Mouse (Mus musculus) heart, adult 8-10 months (tissue): ENCODE results near the gene Ccnb3. TPM values are rescaled to one million over a fixed set of nuclear protein-coding genes. Genes with fewer than 3 reads are reported as not detected.
"Not testable (repeated sequence)": the region's sequence is repeated elsewhere in the genome, so short reads cannot be mapped to it uniquely, and the experiment has no call there.

Source experiments
- DNase-seq: peaks from one replicate; pipeline ENCODE4 v3.0.0; 2022; ENCODE audit warnings: low spot score
- total RNA-seq, 4 experiments: library from RNA; stranded (reverse); gene quantifications; 2 replicates each; pipeline ENCODE4 v1.2.4; 2022

Ccnb3 gene
- not detected for total RNA-seq

DNA sequence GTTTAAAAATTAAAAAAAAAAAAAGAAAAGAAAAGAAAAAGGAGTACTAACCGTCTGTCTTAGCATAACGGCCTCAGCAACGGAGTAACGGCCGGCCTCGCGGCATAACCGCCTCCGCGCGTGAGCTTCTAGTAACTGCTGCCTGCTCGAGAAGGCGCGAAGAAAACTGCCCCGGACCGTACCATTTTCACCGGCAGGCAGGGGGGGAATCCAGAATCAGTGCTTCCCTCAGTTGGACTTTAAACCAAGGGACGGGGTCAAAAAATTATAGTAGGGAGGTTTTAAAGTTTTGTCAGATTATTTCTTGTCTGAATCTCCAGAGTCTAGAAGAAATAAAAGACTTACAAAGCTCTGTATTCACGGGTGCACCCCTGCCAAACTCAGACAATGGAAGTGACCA lies at the start of gene Ccnb3:
Ccnb3 (minus strand) TSS at position 101 of the 400 bp plus-strand sequence.
- no peak for DNase-seq

GRCm38 (mm10) chrX:7090323-7090722 lies 48.9 kb upstream of the Ccnb3 start:
- DNase-seq, result no peak

GRCm38 (mm10) chrX:7085878-7086277 lies 44.5 kb upstream of the Ccnb3 start:
- no peak for DNase-seq

DNA sequence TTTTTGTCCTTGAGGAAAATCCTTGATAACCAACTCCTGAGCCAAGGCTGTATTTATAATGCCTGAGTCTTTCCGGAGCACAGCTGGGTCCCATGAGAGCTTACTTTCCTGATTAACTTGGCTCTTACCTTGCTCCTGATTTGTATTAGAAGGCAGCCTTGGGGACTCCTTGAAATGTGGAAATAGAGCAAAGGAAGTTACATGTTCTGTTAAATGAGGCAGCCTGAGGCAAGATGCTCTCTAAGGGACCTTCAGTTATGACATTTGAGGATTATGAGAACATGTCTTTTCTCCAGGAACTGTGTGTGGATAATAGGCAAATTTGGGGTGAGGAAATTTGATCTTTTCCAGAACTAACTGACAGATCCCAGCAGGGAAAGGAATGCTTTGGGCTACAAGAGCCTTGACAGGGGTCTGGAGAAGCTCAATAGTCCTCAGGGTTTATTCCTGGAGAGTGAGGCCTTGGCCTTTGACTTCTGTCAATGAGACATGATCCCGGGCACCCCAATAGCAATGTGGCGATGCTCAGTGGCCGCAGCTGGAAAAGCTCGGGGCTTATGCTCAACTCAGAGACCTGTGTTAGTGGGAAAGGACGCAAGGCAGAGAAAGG lies 38.5 kb upstream of the Ccnb3 start:
- no peak for DNase-seq

DNA sequence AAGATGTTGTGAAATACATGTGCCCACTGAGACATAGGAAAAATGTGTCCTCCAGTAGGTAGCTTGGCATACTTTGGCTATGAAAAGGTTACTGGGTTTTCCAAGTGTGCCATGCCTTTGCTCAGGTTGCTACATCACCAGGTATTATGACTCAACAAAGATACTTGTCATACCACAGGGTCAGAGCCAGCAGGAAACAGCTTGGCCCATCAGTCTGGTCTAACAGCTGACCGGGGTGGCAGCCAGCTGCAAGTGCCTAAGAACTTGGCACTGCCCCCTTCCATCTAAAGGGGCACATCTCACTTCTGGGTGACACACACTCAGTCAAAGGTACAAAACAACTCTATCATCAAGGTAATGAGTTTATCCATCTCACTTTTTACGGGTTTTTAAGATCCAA lies 26.6 kb upstream of the Ccnb3 start:
- DNase-seq, result no peak

- no peak for DNase-seq
Observed at GRCm38 (mm10) chrX:7067219-7067618, 25.8 kb upstream of the Ccnb3 start, which contains the start of gene Akap4. Gene Akap4 (plus strand): TSS chrX:7067519.

DNA sequence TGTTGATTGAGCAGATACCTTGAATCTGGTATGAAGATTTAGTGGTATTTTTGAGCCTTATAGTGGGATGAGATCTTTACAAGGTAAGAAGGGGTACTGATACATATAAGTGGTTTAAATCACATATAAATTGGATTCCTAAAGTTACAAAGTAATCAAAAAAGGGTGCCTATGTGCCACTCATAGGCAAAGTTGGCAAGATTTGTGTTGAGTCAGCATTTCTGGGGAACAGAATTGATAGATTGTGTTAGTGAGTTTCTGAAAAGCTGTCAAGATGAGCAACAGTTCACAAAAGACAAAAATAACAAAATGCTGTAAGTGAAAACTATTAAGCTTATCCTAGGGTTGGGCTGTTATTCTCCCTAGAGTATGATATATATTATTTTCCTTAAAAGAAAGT lies 22.7 kb upstream of the Ccnb3 start:
- DNase-seq, result no peak

DNA sequence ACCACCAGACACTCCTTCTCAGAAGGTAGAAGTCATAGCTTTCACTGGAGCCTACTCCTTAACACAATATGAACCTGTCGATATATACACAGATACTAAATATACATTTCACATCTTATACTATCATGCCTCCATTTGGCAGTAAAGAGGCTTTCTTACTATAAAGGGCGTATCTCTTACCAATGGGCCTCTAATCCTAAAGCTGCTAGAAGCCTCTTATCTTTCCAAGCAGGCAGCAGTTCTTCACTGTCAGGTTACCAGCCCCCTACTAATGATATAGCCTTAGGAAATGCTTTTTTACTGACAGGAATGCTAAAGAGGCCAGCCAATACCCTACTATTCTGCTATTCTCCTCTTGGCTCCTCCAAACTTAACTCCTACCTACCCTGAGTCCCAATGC lies 16.2 kb upstream of the Ccnb3 start:
- no peak for DNase-seq

DNA sequence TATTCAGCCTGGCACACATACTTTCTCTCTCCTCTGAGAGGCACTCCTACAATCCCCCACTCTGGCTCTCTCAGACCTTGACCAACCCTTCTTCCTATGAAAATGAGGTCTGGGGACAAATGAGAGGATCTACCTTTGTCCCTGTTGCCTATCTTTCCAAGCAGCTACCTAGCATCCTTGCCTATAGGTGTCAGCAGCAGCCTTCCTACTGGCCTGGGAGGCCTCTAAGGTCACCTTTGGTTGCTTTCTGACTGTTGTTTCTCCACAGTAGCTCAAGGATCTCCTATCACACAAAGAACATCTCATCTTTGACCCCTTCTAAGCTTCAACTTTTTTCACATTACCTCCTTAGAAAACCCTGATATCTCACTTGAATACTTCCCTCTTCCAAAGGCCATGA lies 15.6 kb upstream of the Ccnb3 start:
- DNase-seq, result no peak

GRCm38 (mm10) chrX:6983916-6984315 lies 57.5 kb downstream of the Ccnb3 start:
- DNase-seq, result not testable (repeated sequence)

DNA sequence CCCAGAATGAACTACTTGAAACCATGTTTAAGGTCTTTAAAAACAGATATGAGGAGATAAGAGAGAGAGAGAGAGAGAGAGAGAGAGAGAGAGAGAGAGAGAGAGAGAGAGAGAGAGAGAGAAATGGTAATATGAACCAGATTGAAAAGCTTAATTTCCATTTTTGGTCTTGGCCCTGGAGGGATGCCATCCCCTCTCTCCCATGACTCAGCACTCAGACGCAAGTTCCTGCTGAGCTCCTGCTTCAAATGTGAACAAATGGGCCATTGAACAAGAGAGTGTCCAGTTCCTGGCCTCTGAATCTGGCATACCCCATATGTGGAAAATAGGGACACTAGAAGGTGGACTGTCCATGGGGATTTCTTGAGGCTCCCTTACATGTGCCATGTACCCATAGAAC lies 69.5 kb downstream of the Ccnb3 start:
- DNase-seq, result no peak

GRCm38 (mm10) chrX:6968598-6968997 lies 72.8 kb downstream of the Ccnb3 start:
- no peak for DNase-seq

Other genes starting within 250 kb of the Ccnb3 start
- not detected for gene Akap4, start 25.9 kb upstream of the Ccnb3 start, total RNA-seq